Mouse (Mus musculus) subcutaneous adipose tissue, adult 2 months (tissue): ENCODE measurements around the gene Krtap24-1. TPM values are rescaled to one million over a fixed set of nuclear protein-coding genes. Genes with fewer than 3 reads are reported as not detected.

Source experiments
- polyA plus RNA-seq: library from polyadenylated mRNA; depleted of rRNA; stranded (reverse); fragments of >200 nt; gene quantifications from 2 replicates; pipeline ENCODE4 v1.2.3, GENCODE M21; 2012; ENCODE audit warnings: low replicate concordance; rRNA removed

The Krtap24-1 gene
- polyA plus RNA-seq = not detected in 2 replicates

GRCm38 (mm10) chr16:88611922-88612321, at the start of gene Krtap24-1:
Krtap24-1 (minus strand) TSS chr16:88612279.

GRCm38 (mm10) chr16:88647358-88647846, 35.3 kb upstream of the Krtap24-1 start, which contains the start of gene Krtap26-1:
Krtap26-1 (minus strand) TSS chr16:88647796.

GRCm38 (mm10) chr16:88627566-88627965, 15.5 kb upstream of the Krtap24-1 start, which contains the start of gene 2310079G19Rik:
2310079G19Rik (minus strand) TSS chr16:88627666.

GRCm38 (mm10) chr16:88563045-88563913, 48.8 kb downstream of the Krtap24-1 start, which contains the start of gene Cldn8:
Cldn8 (minus strand) TSS chr16:88563183.

Other genes starting within 250 kb of the Krtap24-1 start
- gene Cldn17, start 105.3 kb downstream of the Krtap24-1 start, polyA plus RNA-seq = not detected in 2 replicates
- gene Cldn8, start 49.1 kb downstream of the Krtap24-1 start, polyA plus RNA-seq = 0.10 and 6.5 TPM in 2 replicates
- not detected in 2 replicates for gene 2310079G19Rik, start 15.4 kb upstream of the Krtap24-1 start, polyA plus RNA-seq
- not detected in 2 replicates for gene Krtap26-1, start 35.5 kb upstream of the Krtap24-1 start, polyA plus RNA-seq
- gene Krtap27-1, start 59.4 kb upstream of the Krtap24-1 start, polyA plus RNA-seq = not detected in 2 replicates
- gene 2310061N02Rik, start 95.7 kb upstream of the Krtap24-1 start, polyA plus RNA-seq = not detected in 2 replicates
- not detected in 2 replicates for gene Krtap13-1, start 116.6 kb upstream of the Krtap24-1 start, polyA plus RNA-seq
- gene Krtap13, start 139.4 kb upstream of the Krtap24-1 start, polyA plus RNA-seq = not detected in 2 replicates
- gene 2310034C09Rik, start 146.6 kb upstream of the Krtap24-1 start, polyA plus RNA-seq = not detected in 2 replicates
- gene 2310057N15Rik, start 161.9 kb upstream of the Krtap24-1 start, polyA plus RNA-seq = not detected in 2 replicates
- gene Gm5965, start 165.6 kb upstream of the Krtap24-1 start, polyA plus RNA-seq = not detected in 2 replicates
- not detected in 2 replicates for gene Gm20741, start 199.9 kb upstream of the Krtap24-1 start, polyA plus RNA-seq
- gene Krtap15, start 207.9 kb upstream of the Krtap24-1 start, polyA plus RNA-seq = not detected in 2 replicates
- not detected in 2 replicates for gene Krtap14, start 213.9 kb upstream of the Krtap24-1 start, polyA plus RNA-seq